Mouse (Mus musculus): ENCODE data around the gene Etv5.
"Not testable (repeated sequence)": the region's sequence is repeated elsewhere in the genome, so short reads cannot be mapped to it uniquely, and the experiment has no call there.

- not testable (repeated sequence) for TF ChIP-seq POLR2A (IDR thresholded peaks at IDR 0.05; ENCODE audit: borderline replicate concordance, extremely low read depth, insufficient read depth, insufficient read length, poor library complexity, severe bottlenecking); CTCF (IDR thresholded peaks at IDR 0.05; ENCODE audit: borderline replicate concordance, extremely low read depth, insufficient read depth, insufficient read length)
These were observed 57.5 kb downstream of the Etv5 start for GRCm38 (mm10) chr16:22382018-22382417.
